Mouse (Mus musculus) MEL (cell line): ENCODE measurements around the gene Olfr134. TPM values are rescaled to one million over a fixed set of nuclear protein-coding genes. Genes with fewer than 3 reads are reported as not detected.
"Not testable (repeated sequence)": the region's sequence is repeated elsewhere in the genome, so short reads cannot be mapped to it uniquely, and the experiment has no call there.

Experiments used
- DNase-seq: peaks from one replicate; pipeline ENCODE4 v3.0.0; 2011; ENCODE audit warnings: low read depth, low spot score
- H3K27ac ChIP-seq: 2 replicates; pipeline ENCODE4 v1.5.1; 2012; ENCODE audit warnings: low read depth, mild to moderate bottlenecking, control low read depth, low read length, moderate library complexity; ENCODE audit not compliant: control insufficient read depth
- H3K27me3 ChIP-seq, 2 experiments: fragments of 150-350 bp in 1 of 2; sonication (generic) in 1 of 2; 2 replicates each; pipeline ENCODE4 v1.6.1; 2012; ENCODE audit warnings: low read length in 2 of 2, mild to moderate bottlenecking in 2 of 2, improper control_type of control experiment in 1 of 2, moderate library complexity in 1 of 2; ENCODE audit not compliant: insufficient read depth in 2 of 2, control insufficient read depth in 1 of 2
- H3K36me3 ChIP-seq, 2 experiments: 2 replicates each; pipeline ENCODE4 v1.6.1; 2012 to 2014; ENCODE audit warnings: low read length in 2 of 2, improper control_type of control experiment in 1 of 2, inconsistent platforms in 1 of 2, mild to moderate bottlenecking in 1 of 2; ENCODE audit not compliant: insufficient read depth in 2 of 2, control insufficient read depth in 1 of 2
- H3K4me1 ChIP-seq, 2 experiments: fragments of 150-350 bp in 1 of 2; sonication (generic) in 1 of 2; 2 replicates each; pipeline ENCODE4 v1.6.1; 2012; ENCODE audit warnings: low read length in 2 of 2, improper control_type of control experiment in 1 of 2, mild to moderate bottlenecking in 1 of 2; ENCODE audit not compliant: insufficient read depth in 2 of 2, control insufficient read depth in 1 of 2
- H3K4me3 ChIP-seq, 2 experiments: fragments of 150-350 bp in 1 of 2; sonication (generic) in 1 of 2; 2 replicates each; pipeline ENCODE4 v1.5.1; 2012; ENCODE audit warnings: low read depth in 2 of 2, low read length in 2 of 2, mild to moderate bottlenecking in 2 of 2, moderate library complexity in 2 of 2, control low read depth in 1 of 2, improper control_type of control experiment in 1 of 2; ENCODE audit not compliant: control insufficient read depth in 1 of 2, insufficient read depth in 1 of 2
- H3K79me2 ChIP-seq: 2 replicates; pipeline ENCODE4 v1.6.1; 2012; ENCODE audit warnings: mild to moderate bottlenecking, low read length, moderate library complexity; ENCODE audit not compliant: control insufficient read depth, poor library complexity, insufficient read depth
- H3K9ac ChIP-seq: 2 replicates; pipeline ENCODE4 v1.6.1; 2012; ENCODE audit warnings: low read depth, mild to moderate bottlenecking, control low read depth, low read length, moderate library complexity; ENCODE audit not compliant: control insufficient read depth, poor library complexity, severe bottlenecking
- H3K9me3 ChIP-seq: fragments of 150-350 bp; sonication (generic); replicated peaks from 2 replicates; pipeline ENCODE4 v1.6.1; 2012; ENCODE audit warnings: mild to moderate bottlenecking, low read length, improper control_type of control experiment, moderate library complexity; ENCODE audit not compliant: insufficient read depth
- CHD1 ChIP-seq: IDR thresholded peaks from 2 replicates; pipeline ENCODE4 v1.6.1; 2012; ENCODE audit warnings: low read depth, mild to moderate bottlenecking, inconsistent platforms, low read length, improper control_type of control experiment
- CTCF ChIP-seq, 3 experiments: IDR thresholded peaks in 2 of 3; conservative IDR thresholded peaks in 1 of 3; 2 replicates each; pipeline ENCODE4 v1.5.1; 2011 to 2012; ENCODE audit warnings: low read length in 3 of 3, low read depth in 2 of 3, mild to moderate bottlenecking in 2 of 3, improper control_type of control experiment in 1 of 3, inconsistent platforms in 1 of 3, mixed read lengths in 1 of 3, moderate library complexity in 1 of 3; ENCODE audit not compliant: control insufficient read depth in 1 of 3, insufficient read depth in 1 of 3, poor library complexity in 1 of 3, severe bottlenecking in 1 of 3
- E2F4 ChIP-seq: IDR thresholded peaks from 2 replicates; pipeline ENCODE4 v1.6.1; 2011; ENCODE audit warnings: low read depth, low read length, improper control_type of control experiment, borderline replicate concordance
- EP300 ChIP-seq, 2 experiments: IDR thresholded peaks; 2 replicates each; pipeline ENCODE4 v1.6.1; 2011; ENCODE audit warnings: improper control_type of control experiment in 2 of 2, low read length in 2 of 2, low read depth in 1 of 2, mild to moderate bottlenecking in 1 of 2
- GABPA ChIP-seq: IDR thresholded peaks from 2 replicates; pipeline ENCODE4 v1.6.1; 2012; ENCODE audit warnings: low read depth, mild to moderate bottlenecking, inconsistent platforms, low read length, improper control_type of control experiment, moderate library complexity
- MAFK ChIP-seq: IDR thresholded peaks from 2 replicates; pipeline ENCODE4 v1.6.1; 2011; ENCODE audit warnings: low read depth, mild to moderate bottlenecking, low read length, improper control_type of control experiment, borderline replicate concordance
- NELFE ChIP-seq: IDR thresholded peaks from 2 replicates; pipeline ENCODE4 v1.6.1; 2011; ENCODE audit warnings: low read depth, low read length, improper control_type of control experiment
- NRF1 ChIP-seq: IDR thresholded peaks from 2 replicates; pipeline ENCODE4 v1.6.1; 2014; ENCODE audit warnings: low read depth, mild to moderate bottlenecking, inconsistent platforms, low read length, improper control_type of control experiment, moderate library complexity; ENCODE audit not compliant: poor library complexity, insufficient read depth, severe bottlenecking
- POLR2AphosphoS2 ChIP-seq: IDR thresholded peaks from 2 replicates; pipeline ENCODE4 v1.6.1; 2011; ENCODE audit warnings: low read length, improper control_type of control experiment
- RAD21 ChIP-seq: IDR thresholded peaks from 2 replicates; pipeline ENCODE4 v1.6.1; 2011; ENCODE audit warnings: mild to moderate bottlenecking, low read depth, low read length, improper control_type of control experiment
- SMC3 ChIP-seq: IDR thresholded peaks from 2 replicates; pipeline ENCODE4 v1.6.1; 2011; ENCODE audit warnings: low read depth, low read length, improper control_type of control experiment
- TCF12 ChIP-seq: IDR thresholded peaks from 2 replicates; pipeline ENCODE4 v1.6.1; 2014; ENCODE audit warnings: low read depth, mild to moderate bottlenecking, inconsistent platforms, low read length, improper control_type of control experiment, moderate library complexity
- ZC3H11A ChIP-seq: IDR thresholded peaks from 2 replicates; pipeline ENCODE4 v1.6.1; 2012; ENCODE audit warnings: low read depth, mild to moderate bottlenecking, inconsistent platforms, low read length, improper control_type of control experiment
- polyA plus RNA-seq, 2 experiments: library from polyadenylated mRNA; stranded (reverse) in 1 of 2; unstranded in 1 of 2; fragments of >175 nt in 1 of 2; fragments of >200 nt in 1 of 2; gene quantifications; 2 replicates each; pipeline versions ENCODE4 v1.2.1 to v1.2.4; 2012; ENCODE audit warnings: low replicate concordance in 2 of 2, low read depth in 1 of 2; ENCODE audit not compliant: insufficient read length in 2 of 2, insufficient read depth in 1 of 2, missing spikeins in 1 of 2
- total RNA-seq: library from RNA; depleted of rRNA; stranded (reverse); fragments of 300-350 nt; gene quantifications from 2 replicates; pipeline ENCODE4 v1.2.3, GENCODE M21; 2012; rRNA removed

Olfr134 gene
- total RNA-seq (not detected in 2 replicates), polyA plus RNA-seq (not detected)

DNA sequence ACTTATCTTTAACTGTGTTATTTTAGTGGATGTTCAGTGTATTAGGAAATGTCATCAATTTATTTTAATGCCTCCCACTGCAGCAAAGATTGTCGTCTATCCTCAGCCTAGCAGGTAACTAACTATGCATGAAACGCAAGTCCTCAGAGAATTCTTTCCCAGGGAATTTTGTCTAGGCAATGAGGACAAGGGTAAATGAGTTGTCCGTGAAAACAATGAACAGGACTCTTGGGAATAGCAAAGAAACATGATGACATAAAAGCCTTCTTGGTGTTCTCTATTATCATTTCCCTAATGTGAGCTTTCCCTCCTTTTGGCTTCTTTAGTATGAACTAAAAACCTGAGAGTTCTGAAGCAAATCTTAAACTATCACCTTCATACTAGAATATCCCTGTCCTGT lies at the start of gene Olfr134:
Gene Olfr134, plus strand, starts transcription at position 301 of the 400 bp plus-strand sequence.
- no peak for DNase-seq
- no peaks in the 10 kb centered on the region for H3K27me3 ChIP-seq
- no peak for TF ChIP-seq CTCF (IDR thresholded peaks at IDR 0.05 in 2 of 3, conservative IDR thresholded peaks at IDR 0.05 in 1 of 3; ENCODE audit: control insufficient read depth in 1 of 3, insufficient read depth in 1 of 3, low read depth in 2 of 3, low read length in 3 of 3, poor library complexity in 1 of 3, severe bottlenecking in 1 of 3)
- no peak for TF ChIP-seq E2F4
- no peak for TF ChIP-seq RAD21
- TF ChIP-seq POLR2AphosphoS2: no peak
- TF ChIP-seq MAFK: no peak
- TF ChIP-seq EP300 (IDR thresholded peaks at IDR 0.05; ENCODE audit: low read depth in 1 of 2, low read length in 2 of 2): no peak
- TF ChIP-seq NRF1: no peak
- TF ChIP-seq TCF12: no peak
- no peak for TF ChIP-seq NELFE
- no peak for TF ChIP-seq ZC3H11A
- TF ChIP-seq GABPA: no peak
- TF ChIP-seq CHD1: no peak
- TF ChIP-seq SMC3: no peak
- no peak within 1 kb of the TSS for H3K27ac ChIP-seq
- H3K4me1 ChIP-seq: no peaks in the 10 kb centered on the region
- no peaks in the 10 kb centered on the region for H3K36me3 ChIP-seq
- no peak within 1 kb of the TSS for H3K9ac ChIP-seq
- H3K79me2 ChIP-seq: no peaks in the 10 kb centered on the region
- H3K9me3 ChIP-seq: no peaks in the 10 kb centered on the region
- H3K4me3 ChIP-seq: no peak within 1 kb of the TSS

DNA sequence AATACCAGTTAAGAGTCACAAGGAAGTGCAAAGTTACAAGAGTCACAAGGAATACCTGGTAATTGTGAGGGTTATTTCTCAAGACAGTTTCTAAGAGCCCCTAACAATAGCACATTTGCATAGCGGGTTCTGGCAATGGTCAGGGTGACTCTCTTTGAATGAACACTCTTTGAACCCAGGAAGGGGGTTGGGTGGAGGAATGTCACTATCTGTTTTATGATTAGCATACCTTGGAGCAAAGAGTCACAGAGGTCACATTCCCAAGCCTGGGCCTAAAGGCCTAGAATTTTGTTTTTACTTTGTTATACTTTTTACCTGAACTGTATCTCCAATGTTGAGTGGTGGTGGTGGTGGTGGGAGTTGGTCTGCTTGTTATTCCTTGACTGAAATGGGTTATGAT lies 47.0 kb upstream of the Olfr134 start:
- H3K4me3 ChIP-seq, H3K9ac ChIP-seq, H3K4me1 ChIP-seq, H3K79me2 ChIP-seq, H3K27ac ChIP-seq, DNase-seq, H3K36me3 ChIP-seq, H3K27me3 ChIP-seq, H3K9me3 ChIP-seq: not testable (repeated sequence)

- H3K9ac ChIP-seq, H3K27me3 ChIP-seq, H3K9me3 ChIP-seq, H3K27ac ChIP-seq, H3K4me1 ChIP-seq, DNase-seq, H3K79me2 ChIP-seq, H3K36me3 ChIP-seq, H3K4me3 ChIP-seq: not testable (repeated sequence)
Observed at GRCm38 (mm10) chr17:38125371-38125770, 45.8 kb upstream of the Olfr134 start.
